Mouse (Mus musculus) lung, postnatal 0 days (tissue): ENCODE results near the gene Fggy.

Experiments used
- CTCF ChIP-seq: IDR thresholded peaks from 2 replicates; pipeline ENCODE4 v1.5.1; 2016; ENCODE audit warnings: antibody characterized with exemption, mild to moderate bottlenecking
- EP300 ChIP-seq: IDR thresholded peaks from 2 replicates; pipeline ENCODE4 v1.6.1; 2016; ENCODE audit warnings: antibody characterized with exemption, mild to moderate bottlenecking, control low read depth

- TF ChIP-seq CTCF (no peak), EP300 (no peak)
These were observed 381.4 kb downstream of the Fggy start for GRCm38 (mm10) chr4:95938701-95939100.
